Mouse (Mus musculus) lung, embryonic 14.5 days (tissue): ENCODE measurements around the gene Cdk5r1. TPM values are rescaled to one million over a fixed set of nuclear protein-coding genes. Genes with fewer than 3 reads are reported as not detected.
A peak's percentile ranks its signal among the peaks of the same experiment; 100 is the strongest.

ENCODE experiments used
- ATAC-seq: fragments of 200-750 bp; cut with Nextera tagmentation; 2 replicates; pipeline ENCODE4 v1.8.0; 2017; ENCODE audit warnings: mild to moderate bottlenecking, moderate TSS enrichment, moderate library complexity; ENCODE audit not compliant: insufficient read depth
- DNase-seq: peaks from one replicate; pipeline ENCODE4 v3.0.0-alpha.2; 2015
- H3K27ac ChIP-seq: fragments of 300-500 bp; sonication (generic); 2 replicates; pipeline ENCODE4 v1.5.1; 2014; ENCODE audit warnings: low read depth, mild to moderate bottlenecking, moderate library complexity
- H3K27me3 ChIP-seq: fragments of 300-500 bp; sonication (generic); 2 replicates; pipeline ENCODE4 v1.6.1; 2014; ENCODE audit warnings: low read length, control low read depth; ENCODE audit not compliant: insufficient read depth
- H3K36me3 ChIP-seq: fragments of 300-500 bp; sonication (generic); 2 replicates; pipeline ENCODE4 v1.6.1; 2014; ENCODE audit warnings: control low read depth; ENCODE audit not compliant: insufficient read depth
- H3K4me1 ChIP-seq: fragments of 300-500 bp; sonication (generic); 2 replicates; pipeline ENCODE4 v1.6.1; 2014; ENCODE audit warnings: antibody characterized with exemption, control low read depth; ENCODE audit not compliant: insufficient read depth
- H3K4me2 ChIP-seq: fragments of 300-500 bp; sonication (generic); 2 replicates; pipeline ENCODE4 v1.6.1; 2014; ENCODE audit warnings: mild to moderate bottlenecking
- H3K4me3 ChIP-seq: fragments of 300-500 bp; sonication (generic); 2 replicates; pipeline ENCODE4 v1.5.1; 2014; ENCODE audit warnings: low read depth, low read length
- H3K9ac ChIP-seq: fragments of 300-500 bp; sonication (generic); 2 replicates; pipeline ENCODE4 v1.6.1; 2014
- H3K9me3 ChIP-seq: fragments of 300-500 bp; sonication (generic); 2 replicates; pipeline ENCODE4 v1.6.1; 2016; ENCODE audit warnings: low read depth, low read length, control low read depth
- CTCF ChIP-seq: IDR thresholded peaks from 2 replicates; pipeline ENCODE4 v1.5.1; 2016; ENCODE audit warnings: antibody characterized with exemption, low read depth
- WGBS: fragments of 180-500 bp; shearing (Covaris S2); extraction: QIAGEN DNeasy Blood & Tissue Kit; methylation state at CpG from one replicate; pipeline ENCODE4 v1.1.7; 2014; 5-methylcytosine and 5-hydroxymethylcytosine counted together
- polyA plus RNA-seq: library from polyadenylated mRNA; unstranded; fragments of >200 nt; fragmentation: Nextera tagmentation; extraction: Ambion mirVana; gene quantifications from 2 replicates; pipeline ENCODE4 v1.2.1, GENCODE M21; 2014

Gene Cdk5r1
- polyA plus RNA-seq, 1 experiment from 2014 or later: 0.96 TPM

- 0 out of 2 replicates have a peak, but pooled peaks cover 3% of the 10 kb centered on the region for H3K36me3 ChIP-seq
- ATAC-seq: no peak
These were observed 5.5 kb downstream of the Cdk5r1 start for GRCm38 (mm10) chr11:80482347-80482746.

DNA sequence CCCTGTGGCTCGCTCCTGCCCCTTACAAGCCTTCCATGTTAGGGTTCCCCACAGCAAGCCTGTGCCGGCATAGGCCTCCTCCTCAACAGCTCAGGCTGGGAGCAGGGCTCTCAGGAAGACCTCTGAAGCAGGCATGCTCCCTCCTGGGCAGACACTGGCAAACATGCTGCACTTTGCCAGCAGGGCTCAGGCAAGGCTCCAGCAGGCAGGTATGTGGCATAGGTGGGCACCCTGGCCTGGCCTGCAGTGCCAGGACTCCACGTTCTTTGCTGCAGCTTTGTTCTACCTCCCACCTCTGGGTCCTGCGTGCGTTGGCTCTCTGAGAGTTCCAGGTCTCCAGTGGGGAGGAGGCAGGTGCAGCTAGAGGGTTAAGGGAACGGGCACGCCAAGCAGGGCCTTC, 6.1 kb downstream of the Cdk5r1 start:
- WGBS: 87% methylated on average over 7 of the region's 7 CpGs
- Histone ChIP-seq H3K36me3 (0 out of 2 replicates have a peak, but pooled peaks cover 3% of the 10 kb centered on the region), H3K27me3 (no peaks in the 10 kb centered on the region), H3K4me1 (0 out of 2 replicates have a peak, but pooled peaks cover 4% of the 10 kb centered on the region), H3K9me3 (no peaks in the 10 kb centered on the region), H3K9ac (no peak overlapping the region), H3K27ac (no peak overlapping the region), H3K4me3 (no peak overlapping the region), H3K4me2 (no peak overlapping the region)
- TF ChIP-seq CTCF: no peak
- ATAC-seq (no peak), DNase-seq (no peak)

More at GRCm38 (mm10) chr11:80482347-80482746, 5.5 kb downstream of the Cdk5r1 start:
- no peak overlapping the region for H3K9ac ChIP-seq
- TF ChIP-seq CTCF: no peak
- H3K9me3 ChIP-seq: no peaks in the 10 kb centered on the region
- H3K4me1 ChIP-seq: 0 out of 2 replicates have a peak, but pooled peaks cover 4% of the 10 kb centered on the region
- WGBS: 75% methylated on average over 10 of the region's 10 CpGs
- H3K27me3 ChIP-seq: no peaks in the 10 kb centered on the region
- DNase-seq: no peak
- no peak overlapping the region for H3K27ac ChIP-seq
- H3K4me3 ChIP-seq: no peak overlapping the region
- H3K4me2 ChIP-seq: no peak overlapping the region

DNA sequence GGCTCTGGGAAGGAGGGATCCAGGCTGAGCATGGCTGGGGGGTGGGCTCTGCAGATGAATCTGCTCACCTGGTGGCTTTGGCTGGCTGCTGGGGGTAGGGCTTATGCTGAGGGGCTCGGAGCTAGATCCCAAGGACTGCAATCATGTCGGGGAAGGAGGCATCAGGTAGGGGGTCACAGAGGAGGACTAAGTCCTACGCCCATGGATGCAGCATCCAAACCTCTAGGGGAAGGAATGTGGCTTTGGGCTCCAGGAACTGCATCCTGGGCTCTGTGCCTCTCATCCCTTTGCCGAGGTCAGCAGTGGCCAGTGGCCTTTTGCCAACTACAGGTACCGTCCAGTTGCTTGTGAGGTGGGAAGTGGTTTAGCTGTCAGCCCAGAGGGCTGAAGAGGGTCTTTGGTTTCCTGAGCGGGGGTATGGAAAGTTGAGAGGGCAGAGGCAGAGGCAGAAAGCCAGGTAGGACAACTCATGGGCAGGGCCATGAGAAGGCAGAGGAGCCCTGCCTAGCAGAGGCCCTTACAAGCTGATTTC, 6.8 kb downstream of the Cdk5r1 start:
- Histone ChIP-seq H3K36me3 (0 out of 2 replicates have a peak, but pooled peaks cover 3% of the 10 kb centered on the region), H3K4me3 (no peak overlapping the region), H3K9ac (no peak overlapping the region), H3K27me3 (no peaks in the 10 kb centered on the region), H3K27ac (no peak overlapping the region), H3K4me1 (0 out of 2 replicates have a peak, but pooled peaks cover 4% of the 10 kb centered on the region), H3K9me3 (no peaks in the 10 kb centered on the region), H3K4me2 (no peak overlapping the region)
- WGBS: 76% methylated on average over 6 of the region's 6 CpGs
- ATAC-seq (no peak), DNase-seq (no peak)
- TF ChIP-seq CTCF: no peak

- no peaks in the 10 kb centered on the region for H3K27me3 ChIP-seq
- no peak overlapping the region for H3K4me2 ChIP-seq
- H3K4me3 ChIP-seq: no peak overlapping the region
- 36% methylated on average over 12 of the region's 12 CpGs for WGBS
- peak; percentile 25; the same call in 1 of the 2 replicates for ATAC-seq
- TF ChIP-seq CTCF: no peak
- 0 out of 2 replicates have a peak, but pooled peaks cover 3% of the 10 kb centered on the region for H3K36me3 ChIP-seq
- no peak overlapping the region for H3K27ac ChIP-seq
- DNase-seq: peak; percentile 38
- no peak overlapping the region for H3K9ac ChIP-seq
- no peaks in the 10 kb centered on the region for H3K9me3 ChIP-seq
- H3K4me1 ChIP-seq: peaks cover 10% of the 10 kb centered on the region; the same call in 1 of the 2 replicates
These were observed 7.5 kb downstream of the Cdk5r1 start for GRCm38 (mm10) chr11:80484191-80484791.

DNA sequence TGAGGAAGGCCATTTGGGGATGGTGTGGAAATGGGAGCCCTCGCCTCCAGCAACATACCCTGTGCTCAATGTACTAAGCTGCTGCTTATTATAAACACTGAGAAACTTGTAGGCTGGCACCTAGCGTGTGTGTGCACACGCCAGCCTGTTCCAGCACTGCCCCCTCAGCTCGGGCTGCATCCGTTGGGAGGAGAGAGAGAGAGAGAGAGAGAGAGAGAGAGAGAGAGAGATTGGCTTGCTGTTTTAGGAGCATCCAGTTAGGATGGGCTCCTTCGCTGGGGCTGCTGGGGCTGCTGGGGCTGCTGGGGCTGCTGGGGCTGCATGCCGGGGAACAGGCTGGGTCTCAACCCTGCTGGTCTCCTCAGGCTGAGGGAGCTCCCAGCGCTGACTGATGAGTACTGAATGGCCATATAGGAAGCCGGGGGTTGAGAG, 8.3 kb downstream of the Cdk5r1 start:
- Histone ChIP-seq H3K36me3 (0 out of 2 replicates have a peak, but pooled peaks cover 3% of the 10 kb centered on the region), H3K4me1 (peaks cover 12% of the 10 kb centered on the region; the same call in 1 of the 2 replicates), H3K9ac (no peak overlapping the region), H3K27ac (no peak overlapping the region), H3K4me3 (no peak overlapping the region), H3K4me2 (no peak overlapping the region), H3K9me3 (no peaks in the 10 kb centered on the region), H3K27me3 (no peaks in the 10 kb centered on the region)
- DNase-seq: no peak
- no peak for ATAC-seq
- 67% methylated on average over 9 of the region's 9 CpGs for WGBS
- no peak for TF ChIP-seq CTCF

GRCm38 (mm10) chr11:80485622-80486206, 8.9 kb downstream of the Cdk5r1 start:
- ATAC-seq (no peak), DNase-seq (no peak)
- no peak for TF ChIP-seq CTCF

More at GRCm38 (mm10) chr11:80485622-80486206, 8.9 kb downstream of the Cdk5r1 start:
- WGBS: 82% methylated on average over 10 of the region's 10 CpGs
- H3K9me3 ChIP-seq: no peaks in the 10 kb centered on the region
- no peaks in the 10 kb centered on the region for H3K27me3 ChIP-seq
- 0 out of 2 replicates have a peak, but pooled peaks cover 3% of the 10 kb centered on the region for H3K36me3 ChIP-seq
- no peak overlapping the region for H3K27ac ChIP-seq
- H3K4me2 ChIP-seq: no peak overlapping the region
- H3K4me3 ChIP-seq: no peak overlapping the region
- H3K4me1 ChIP-seq: peaks cover 12% of the 10 kb centered on the region; the same call in 1 of the 2 replicates
- no peak overlapping the region for H3K9ac ChIP-seq
